Mouse (Mus musculus): ENCODE results near the gene Gm11492. TPM values are rescaled to one million over a fixed set of nuclear protein-coding genes. Genes with fewer than 3 reads are reported as not detected.

The Gm11492 gene
- polyA plus RNA-seq, 1 experiment from 2014 or later = not detected

DNA sequence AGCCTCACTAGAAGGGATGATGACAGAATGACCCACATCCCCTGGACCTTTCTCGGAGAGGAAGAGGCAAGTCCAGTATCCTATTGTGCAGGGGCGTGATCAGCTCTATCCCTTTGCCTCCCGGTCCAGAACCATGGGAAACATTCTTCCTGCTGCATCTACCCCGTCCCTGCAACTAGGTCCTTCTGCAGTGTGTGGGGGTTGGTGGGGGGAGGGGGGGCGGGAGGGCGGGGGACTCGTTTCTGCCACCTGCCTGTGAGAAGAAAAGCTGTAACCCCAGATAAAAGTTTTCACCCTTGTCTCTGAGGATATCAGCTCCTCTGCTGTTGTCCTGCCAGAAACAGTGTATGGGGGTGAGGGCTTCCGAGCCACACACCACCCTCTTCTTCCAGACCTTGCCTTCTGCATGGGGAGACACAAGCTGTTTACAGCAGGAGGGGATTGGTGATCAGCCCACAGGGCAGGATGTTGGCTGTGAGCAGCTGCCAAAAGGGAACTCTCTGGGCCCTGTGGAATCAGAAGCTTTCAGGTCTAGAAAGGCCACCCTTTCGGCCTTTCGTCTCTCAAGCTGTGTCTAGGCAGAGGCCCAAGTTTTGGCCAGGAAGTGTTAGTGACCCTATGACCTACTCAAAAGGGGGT lies 12.6 kb downstream of the Gm11492 start:
- peak; percentile 66; the same call in 1 of the 2 replicates for ATAC-seq (ENCODE audit: insufficient read depth)
- H3K4me2 ChIP-seq = peak overlapping the region; percentile 93
- H3K9me3 ChIP-seq (ENCODE audit: low read depth, low read length) = no peaks in the 10 kb centered on the region
- 11% methylated on average over 10 of the region's 10 CpGs for WGBS
- H3K27me3 ChIP-seq (ENCODE audit: insufficient read depth, low read length) = no peaks in the 10 kb centered on the region
- DNase-seq = peak; percentile 68
- no peak for TF ChIP-seq CTCF (IDR thresholded peaks at IDR 0.05; ENCODE audit: low read depth)
- no peaks in the 10 kb centered on the region for H3K36me3 ChIP-seq (ENCODE audit: insufficient read depth)
- peaks cover 12% of the 10 kb centered on the region for H3K4me1 ChIP-seq (ENCODE audit: insufficient read depth)
- peak overlapping the region; percentile 70 for H3K27ac ChIP-seq (ENCODE audit: low read depth)
- peak overlapping the region; percentile 56 for H3K4me3 ChIP-seq (ENCODE audit: low read depth, low read length)
- H3K9ac ChIP-seq = no peak overlapping the region

DNA sequence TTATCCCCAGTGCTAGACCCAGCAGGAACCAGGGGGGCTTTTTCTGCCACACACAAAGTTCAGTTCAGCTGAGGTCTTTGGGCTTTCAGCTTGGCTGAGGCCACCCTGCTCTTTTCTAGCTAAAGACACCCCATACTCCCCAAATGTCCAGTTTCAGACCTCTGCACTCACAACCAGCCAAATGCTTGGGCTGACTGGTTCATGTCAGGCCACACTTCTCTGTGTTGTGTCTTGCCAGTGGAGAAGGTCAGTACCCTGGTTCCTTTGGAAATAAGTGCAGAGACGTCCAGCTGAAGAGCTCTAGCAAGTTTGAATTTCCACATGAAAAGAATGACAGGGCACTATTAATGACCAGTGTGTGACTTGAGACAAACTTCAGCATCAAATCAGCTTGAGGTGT lies 13.3 kb downstream of the Gm11492 start:
- no peaks in the 10 kb centered on the region for H3K27me3 ChIP-seq (ENCODE audit: insufficient read depth, low read length)
- WGBS = 30% methylated on average over 1 of the region's 1 CpGs
- no peak for TF ChIP-seq CTCF (IDR thresholded peaks at IDR 0.05; ENCODE audit: low read depth)
- H3K9me3 ChIP-seq (ENCODE audit: low read depth, low read length) = no peaks in the 10 kb centered on the region
- H3K4me1 ChIP-seq (ENCODE audit: insufficient read depth) = peaks cover 12% of the 10 kb centered on the region
- peak overlapping the region; percentile 93 for H3K4me2 ChIP-seq
- no peak overlapping the region for H3K9ac ChIP-seq
- peak; percentile 75 for DNase-seq
- H3K27ac ChIP-seq (ENCODE audit: low read depth) = peak overlapping the region; percentile 70; the same call in 1 of the 2 replicates
- peak; percentile 32; the same call in 1 of the 2 replicates for ATAC-seq (ENCODE audit: insufficient read depth)
- no peak overlapping the region for H3K4me3 ChIP-seq (ENCODE audit: low read depth, low read length)
- H3K36me3 ChIP-seq (ENCODE audit: insufficient read depth) = no peaks in the 10 kb centered on the region

DNA sequence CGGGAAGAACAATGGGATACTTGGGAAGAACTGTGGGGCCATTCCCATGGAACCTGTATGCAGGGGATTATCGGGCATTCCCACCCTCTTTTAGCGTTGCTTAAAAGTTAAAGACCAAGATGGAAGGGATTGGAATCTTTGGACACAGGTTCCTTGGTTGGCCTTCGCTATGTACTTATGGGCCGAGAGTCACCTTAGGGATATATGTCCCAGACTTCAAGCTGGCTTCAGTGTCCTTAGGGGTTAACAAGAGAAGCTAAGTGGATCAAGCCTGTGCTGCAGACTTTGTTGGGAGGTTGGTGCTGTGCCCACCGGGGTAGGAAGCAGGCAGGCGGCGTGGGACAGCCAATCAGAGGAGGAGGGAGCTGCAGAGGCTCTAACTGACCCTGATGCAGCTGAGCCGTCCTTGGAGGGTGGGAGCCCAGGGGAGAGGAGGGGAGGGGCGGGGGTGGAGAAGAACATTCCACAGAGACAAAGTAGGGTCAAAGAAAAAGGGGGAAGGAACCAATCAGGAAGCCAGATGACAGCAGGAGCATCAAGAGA lies 14.2 kb downstream of the Gm11492 start:
- no peaks in the 10 kb centered on the region for H3K27me3 ChIP-seq (ENCODE audit: insufficient read depth, low read length)
- 51% methylated on average over 10 of the region's 10 CpGs for WGBS
- no peak for DNase-seq
- 0 out of 2 replicates have a peak overlapping the region, but pooled peaks have one; percentile 1 for H3K27ac ChIP-seq (ENCODE audit: low read depth)
- H3K36me3 ChIP-seq (ENCODE audit: insufficient read depth) = no peaks in the 10 kb centered on the region
- no peak for ATAC-seq (ENCODE audit: insufficient read depth)
- no peak overlapping the region for H3K9ac ChIP-seq
- H3K9me3 ChIP-seq (ENCODE audit: low read depth, low read length) = no peaks in the 10 kb centered on the region
- TF ChIP-seq CTCF (IDR thresholded peaks at IDR 0.05; ENCODE audit: low read depth) = no peak
- H3K4me2 ChIP-seq = peak overlapping the region; percentile 93; the same call in 1 of the 2 replicates
- no peak overlapping the region for H3K4me3 ChIP-seq (ENCODE audit: low read depth, low read length)
- H3K4me1 ChIP-seq (ENCODE audit: insufficient read depth) = peaks cover 15% of the 10 kb centered on the region

DNA sequence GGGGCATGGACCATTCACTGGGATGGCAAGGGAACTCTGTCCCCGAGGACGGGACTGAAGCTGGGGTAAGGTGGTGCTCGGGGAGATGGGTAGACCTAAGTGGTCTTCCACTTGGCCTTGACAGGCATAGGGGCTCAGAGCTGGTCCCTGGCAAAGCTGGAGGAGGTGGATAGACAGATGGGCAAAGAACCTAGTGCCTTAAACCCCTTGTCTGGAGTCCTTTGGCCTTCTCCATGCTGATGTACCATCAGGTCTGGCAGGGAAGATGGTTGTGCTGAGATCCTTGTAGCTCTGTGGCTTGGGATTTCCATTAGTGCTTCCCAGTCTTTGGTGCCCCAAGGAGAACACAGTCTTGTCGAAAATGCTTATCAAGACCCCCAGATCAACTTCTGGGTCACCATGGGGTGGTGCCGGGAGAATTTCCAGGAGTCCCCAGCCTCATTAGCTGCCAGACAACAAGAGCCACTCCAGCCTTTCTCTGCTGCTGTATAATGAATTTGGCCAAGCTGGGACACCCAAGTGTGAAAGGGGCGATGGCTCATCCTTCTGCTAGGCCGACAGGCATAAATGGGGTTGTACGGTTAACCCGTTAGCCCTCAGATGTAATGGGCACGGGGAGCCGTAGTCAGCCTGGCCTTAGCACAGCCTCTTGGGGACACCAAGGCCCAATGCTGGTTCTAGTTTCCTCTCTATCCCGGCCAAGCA lies 14.9 kb downstream of the Gm11492 start:
- H3K27ac ChIP-seq (ENCODE audit: low read depth) = no peak overlapping the region
- H3K27me3 ChIP-seq (ENCODE audit: insufficient read depth, low read length) = no peaks in the 10 kb centered on the region
- WGBS = 81% methylated on average over 12 of the region's 12 CpGs
- DNase-seq = no peak
- no peak overlapping the region for H3K9ac ChIP-seq
- TF ChIP-seq CTCF (IDR thresholded peaks at IDR 0.05; ENCODE audit: low read depth) = no peak
- H3K9me3 ChIP-seq (ENCODE audit: low read depth, low read length) = no peaks in the 10 kb centered on the region
- H3K4me2 ChIP-seq = no peak overlapping the region
- H3K36me3 ChIP-seq (ENCODE audit: insufficient read depth) = no peaks in the 10 kb centered on the region
- peaks cover 15% of the 10 kb centered on the region for H3K4me1 ChIP-seq (ENCODE audit: insufficient read depth)
- no peak for ATAC-seq (ENCODE audit: insufficient read depth)
- H3K4me3 ChIP-seq (ENCODE audit: low read depth, low read length) = no peak overlapping the region

DNA sequence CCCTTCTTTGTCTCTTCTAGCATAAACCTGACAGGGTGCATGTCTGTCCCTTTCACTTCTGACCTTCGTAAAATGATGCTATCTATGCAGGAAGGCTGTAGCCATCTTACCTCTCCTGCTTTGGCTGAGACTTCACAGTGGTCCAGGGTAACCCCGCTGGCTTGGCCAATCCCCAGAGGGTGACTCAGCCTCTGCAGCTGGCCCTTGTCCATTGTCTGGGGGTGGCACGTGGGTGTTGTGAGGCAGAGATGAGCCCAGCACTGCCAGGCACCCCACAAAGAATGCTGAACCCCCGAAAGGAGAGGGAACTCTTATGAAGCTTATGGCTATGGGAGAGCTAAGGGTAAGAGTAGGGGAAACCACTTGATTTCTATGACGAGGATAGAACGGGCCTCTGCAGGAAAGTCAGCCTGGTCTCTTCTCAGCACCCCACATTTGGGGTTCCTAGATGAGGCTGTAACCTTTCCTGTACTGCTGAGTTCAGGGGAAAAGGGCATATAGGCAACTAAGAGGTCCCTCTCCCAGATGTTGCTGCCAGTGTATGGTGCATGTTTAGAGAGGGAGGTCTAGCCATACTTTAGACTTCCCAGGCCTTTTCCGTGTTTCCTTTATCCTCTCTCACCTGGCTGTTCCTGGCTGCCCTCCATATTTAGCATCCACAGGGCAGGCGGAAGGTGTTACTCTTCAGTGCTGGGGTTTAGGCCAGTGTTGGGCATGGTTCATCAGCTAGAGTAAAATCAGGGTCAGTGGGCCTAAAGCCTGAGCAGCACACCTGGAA lies 15.7 kb downstream of the Gm11492 start:
- Histone ChIP-seq H3K4me2 (no peak overlapping the region), H3K36me3 (ENCODE audit: insufficient read depth) (no peaks in the 10 kb centered on the region), H3K4me3 (ENCODE audit: low read depth, low read length) (no peak overlapping the region), H3K27me3 (ENCODE audit: insufficient read depth, low read length) (no peaks in the 10 kb centered on the region), H3K9me3 (ENCODE audit: low read depth, low read length) (no peaks in the 10 kb centered on the region), H3K9ac (no peak overlapping the region), H3K27ac (ENCODE audit: low read depth) (no peak overlapping the region), H3K4me1 (ENCODE audit: insufficient read depth) (peaks cover 15% of the 10 kb centered on the region)
- no peak for DNase-seq
- no peak for ATAC-seq (ENCODE audit: insufficient read depth)
- no peak for TF ChIP-seq CTCF (IDR thresholded peaks at IDR 0.05; ENCODE audit: low read depth)
- WGBS = 80% methylated on average over 8 of the region's 8 CpGs

DNA sequence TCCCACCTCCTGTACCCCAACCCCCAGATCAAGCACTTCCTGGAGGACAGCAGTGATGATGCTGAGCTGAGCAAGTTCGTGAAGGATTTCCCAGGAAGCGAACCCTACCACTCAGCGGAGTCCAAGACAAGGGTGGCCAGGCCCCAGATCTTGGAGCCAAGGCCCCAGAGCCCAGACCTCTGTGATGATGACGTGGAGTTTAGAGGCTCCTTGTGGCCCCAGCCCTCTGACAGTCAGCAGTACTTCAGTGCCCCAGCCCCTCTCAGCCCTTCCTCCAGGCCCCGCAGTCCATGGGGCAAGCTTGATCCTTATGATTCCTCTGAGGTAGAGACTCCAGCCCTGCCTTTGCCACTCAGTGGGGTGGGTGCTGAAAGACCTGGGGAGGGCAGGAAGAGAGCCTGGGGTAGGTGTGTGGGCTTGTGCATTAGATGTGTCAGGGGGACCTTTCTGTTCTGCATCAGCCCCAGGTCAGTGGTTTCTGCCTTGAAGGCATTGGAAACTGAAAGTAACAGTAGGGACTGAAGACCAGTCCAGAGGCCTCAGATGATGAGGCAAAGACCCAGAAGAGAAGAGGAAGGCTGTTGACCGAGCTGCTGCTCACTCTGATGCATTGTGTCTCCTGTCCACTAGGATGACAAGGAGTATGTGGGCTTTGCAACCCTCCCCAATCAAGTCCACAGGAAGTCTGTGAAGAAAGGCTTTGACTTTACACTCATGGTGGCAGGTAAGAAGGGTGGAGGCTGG lies 17.0 kb downstream of the Gm11492 start:
- H3K27ac ChIP-seq (ENCODE audit: low read depth) = no peak overlapping the region
- no peaks in the 10 kb centered on the region for H3K9me3 ChIP-seq (ENCODE audit: low read depth, low read length)
- ATAC-seq (ENCODE audit: insufficient read depth) = no peak
- 73% methylated on average over 6 of the region's 6 CpGs for WGBS
- peaks cover 7% of the 10 kb centered on the region; the same call in 1 of the 2 replicates for H3K4me1 ChIP-seq (ENCODE audit: insufficient read depth)
- peak; percentile 7; the same call in 1 of the 2 replicates for TF ChIP-seq CTCF (IDR thresholded peaks at IDR 0.05; ENCODE audit: low read depth)
- H3K4me3 ChIP-seq (ENCODE audit: low read depth, low read length) = no peak overlapping the region
- H3K4me2 ChIP-seq = no peak overlapping the region
- no peaks in the 10 kb centered on the region for H3K27me3 ChIP-seq (ENCODE audit: insufficient read depth, low read length)
- no peak for DNase-seq
- H3K9ac ChIP-seq = no peak overlapping the region
- H3K36me3 ChIP-seq (ENCODE audit: insufficient read depth) = no peaks in the 10 kb centered on the region

Data from lung, embryonic 14.5 days (tissue).